Mouse (Mus musculus) liver, embryonic 11.5 days (tissue): ENCODE measurements around the gene Zfp280b. TPM values are rescaled to one million over a fixed set of nuclear protein-coding genes. Genes with fewer than 3 reads are reported as not detected.

Experiments used
- ATAC-seq: fragments of 200-750 bp; cut with Nextera tagmentation; replicated peaks from 2 replicates; pipeline ENCODE4 v1.8.0; 2017; ENCODE audit warnings: moderate number of reproducible peaks, mild to moderate bottlenecking, moderate TSS enrichment, moderate library complexity; ENCODE audit not compliant: low FRiP score
- DNase-seq: peaks from one replicate; pipeline ENCODE4 v3.0.0-alpha.2; 2017; ENCODE audit warnings: low spot score
- H3K27ac ChIP-seq: fragments of 300-500 bp; sonication (generic); 2 replicates; pipeline ENCODE4 v1.5.1; 2014; ENCODE audit warnings: mild to moderate bottlenecking, low read depth, low read length, control low read depth
- H3K27me3 ChIP-seq: fragments of 300-500 bp; sonication (generic); replicated peaks from 2 replicates; pipeline ENCODE4 v1.6.1; 2014; ENCODE audit warnings: low read length, mixed read lengths; ENCODE audit not compliant: control insufficient read depth, insufficient read depth
- H3K36me3 ChIP-seq: fragments of 300-500 bp; sonication (generic); 2 replicates; pipeline ENCODE4 v1.6.1; 2014; ENCODE audit warnings: mild to moderate bottlenecking, low read length, moderate library complexity, mixed read lengths; ENCODE audit not compliant: control insufficient read depth, insufficient read depth
- H3K4me1 ChIP-seq: fragments of 300-500 bp; sonication (generic); replicated peaks from 2 replicates; pipeline ENCODE4 v1.6.1; 2014; ENCODE audit warnings: low read length, mixed read lengths; ENCODE audit not compliant: control insufficient read depth, insufficient read depth
- H3K4me2 ChIP-seq: fragments of 300-500 bp; sonication (generic); 2 replicates; pipeline ENCODE4 v1.6.1; 2014; ENCODE audit warnings: mild to moderate bottlenecking, control low read depth, moderate library complexity
- H3K4me3 ChIP-seq: fragments of 300-500 bp; sonication (generic); 2 replicates; pipeline ENCODE4 v1.5.1; 2014; ENCODE audit warnings: low read depth, low read length, control low read depth
- H3K9ac ChIP-seq: fragments of 300-500 bp; sonication (generic); 2 replicates; pipeline ENCODE4 v1.6.1; 2014; ENCODE audit warnings: low read depth, low read length, control low read depth
- H3K9me3 ChIP-seq: fragments of 300-500 bp; sonication (generic); 2 replicates; pipeline ENCODE4 v1.6.1; 2016; ENCODE audit warnings: low read length, inconsistent platforms, mixed read lengths; ENCODE audit not compliant: control insufficient read depth
- WGBS: fragments of 180-500 bp; shearing (Covaris S2); extraction: QIAGEN DNeasy Blood & Tissue Kit; methylation state at CpG from one replicate; pipeline ENCODE4 v1.1.7; 2014; 5-methylcytosine and 5-hydroxymethylcytosine counted together
- polyA plus RNA-seq: library from polyadenylated mRNA; unstranded; fragments of >200 nt; fragmentation: Nextera tagmentation; extraction: Ambion mirVana; gene quantifications from 2 replicates; pipeline ENCODE4 v1.2.1, GENCODE M21; 2014

Gene Zfp280b
- polyA plus RNA-seq, 1 experiment from 2014 or later = 31.2 TPM

DNA sequence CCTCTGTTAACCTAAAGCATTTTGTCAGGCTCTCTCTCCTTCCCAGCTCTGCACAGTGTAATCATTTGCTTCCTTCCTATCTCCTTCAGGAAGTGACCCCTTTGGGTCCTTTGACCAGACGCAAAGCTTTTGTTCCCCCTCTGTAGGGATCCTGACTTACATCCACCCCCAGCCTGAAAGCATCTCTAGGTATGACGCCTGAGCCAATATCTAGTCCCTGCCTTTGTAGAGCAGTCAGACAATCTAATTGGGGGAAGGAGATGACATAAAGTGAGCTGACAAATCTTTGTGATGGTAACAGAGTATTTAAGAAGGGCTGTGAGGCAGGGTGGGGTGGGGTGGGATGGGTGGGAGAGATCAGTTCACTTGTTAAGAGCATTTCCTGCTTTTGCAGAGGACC lies 29.8 kb upstream of the Zfp280b start:
- H3K36me3 ChIP-seq = no peaks in the 10 kb centered on the region
- no peaks in the 10 kb centered on the region for H3K9me3 ChIP-seq
- no peak overlapping the region for H3K4me3 ChIP-seq
- H3K27ac ChIP-seq = no peak overlapping the region
- H3K27me3 ChIP-seq = no peaks in the 10 kb centered on the region
- no peaks in the 10 kb centered on the region for H3K4me1 ChIP-seq
- 51% methylated on average over 2 of the region's 2 CpGs for WGBS
- ATAC-seq = no peak
- no peak for DNase-seq
- no peak overlapping the region for H3K4me2 ChIP-seq
- H3K9ac ChIP-seq = no peak overlapping the region

DNA sequence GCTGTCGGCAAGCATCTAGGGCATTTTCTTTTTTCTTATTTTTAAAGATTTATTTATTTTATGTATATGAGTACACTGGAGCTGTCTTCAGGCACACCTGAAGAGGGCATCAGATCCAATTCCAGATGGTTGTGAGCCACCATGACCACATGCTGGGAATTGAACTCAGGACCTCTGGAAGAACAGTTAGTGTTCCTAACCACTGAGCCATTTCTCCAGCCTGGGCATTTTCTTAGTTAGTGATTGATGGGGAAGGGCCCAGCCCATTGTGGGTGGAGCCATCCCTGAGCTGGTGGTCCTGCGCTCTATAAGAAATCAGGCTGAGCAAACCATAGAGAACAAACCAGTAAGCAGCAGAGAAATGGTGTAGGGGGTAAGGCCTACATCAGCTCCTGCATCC lies 29.2 kb upstream of the Zfp280b start:
- Histone ChIP-seq H3K4me3 (no peak overlapping the region), H3K4me1 (no peaks in the 10 kb centered on the region), H3K9ac (no peak overlapping the region), H3K27me3 (no peaks in the 10 kb centered on the region), H3K36me3 (no peaks in the 10 kb centered on the region), H3K9me3 (no peaks in the 10 kb centered on the region), H3K4me2 (no peak overlapping the region), H3K27ac (no peak overlapping the region)
- no peak for ATAC-seq
- no peak for DNase-seq
- 90% methylated on average over 2 of the region's 2 CpGs for WGBS

DNA sequence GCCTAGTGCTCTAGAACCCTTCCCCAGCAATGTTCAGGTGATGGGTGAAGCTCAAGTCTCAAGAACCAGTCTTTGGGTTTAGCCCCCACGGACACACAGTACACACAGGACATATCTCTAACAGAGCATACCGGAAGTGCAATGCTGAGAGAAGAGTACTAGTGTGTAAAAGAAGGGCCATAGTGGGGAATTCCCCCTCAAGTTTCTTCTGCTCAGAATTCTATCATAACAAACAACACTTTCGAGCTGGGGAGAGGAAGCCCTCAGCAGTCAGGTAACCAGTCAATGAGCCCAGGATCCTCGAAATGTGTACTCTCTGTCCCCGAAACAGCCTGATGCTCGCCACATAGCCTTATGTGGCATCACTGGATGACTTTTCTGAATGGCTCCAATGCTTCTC lies 26.1 kb upstream of the Zfp280b start:
- ATAC-seq (no peak), DNase-seq (no peak)
- Histone ChIP-seq H3K36me3 (no peaks in the 10 kb centered on the region), H3K9me3 (no peaks in the 10 kb centered on the region), H3K9ac (no peak overlapping the region), H3K4me3 (no peak overlapping the region), H3K27ac (no peak overlapping the region), H3K4me2 (no peak overlapping the region), H3K4me1 (no peaks in the 10 kb centered on the region), H3K27me3 (no peaks in the 10 kb centered on the region)
- 79% methylated on average over 6 of the region's 6 CpGs for WGBS

DNA sequence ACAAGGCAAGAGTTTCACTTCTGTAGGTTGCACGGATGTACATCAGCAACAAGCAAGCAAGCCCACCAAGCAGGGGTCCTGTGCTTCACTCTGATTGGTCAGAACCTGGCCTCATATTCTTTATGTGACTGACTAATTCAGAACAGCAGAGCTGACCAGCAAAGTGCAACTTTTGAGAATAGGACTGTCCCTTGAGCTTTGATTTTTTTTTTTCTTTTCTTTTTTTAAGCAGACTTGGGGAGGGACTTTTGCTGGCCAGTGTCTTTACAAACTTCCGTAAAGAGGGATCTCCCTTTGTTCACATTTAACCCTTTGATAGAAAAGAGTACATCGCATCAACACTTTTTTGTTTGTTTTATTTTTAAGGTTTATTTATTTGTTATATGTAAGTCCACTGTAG lies 22.6 kb upstream of the Zfp280b start:
- DNase-seq (no peak), ATAC-seq (no peak)
- Histone ChIP-seq H3K9me3 (no peaks in the 10 kb centered on the region), H3K27me3 (no peaks in the 10 kb centered on the region), H3K4me3 (no peak overlapping the region), H3K9ac (no peak overlapping the region), H3K4me2 (no peak overlapping the region), H3K4me1 (no peaks in the 10 kb centered on the region), H3K36me3 (no peaks in the 10 kb centered on the region), H3K27ac (no peak overlapping the region)
- 74% methylated on average over 3 of the region's 3 CpGs for WGBS

DNA sequence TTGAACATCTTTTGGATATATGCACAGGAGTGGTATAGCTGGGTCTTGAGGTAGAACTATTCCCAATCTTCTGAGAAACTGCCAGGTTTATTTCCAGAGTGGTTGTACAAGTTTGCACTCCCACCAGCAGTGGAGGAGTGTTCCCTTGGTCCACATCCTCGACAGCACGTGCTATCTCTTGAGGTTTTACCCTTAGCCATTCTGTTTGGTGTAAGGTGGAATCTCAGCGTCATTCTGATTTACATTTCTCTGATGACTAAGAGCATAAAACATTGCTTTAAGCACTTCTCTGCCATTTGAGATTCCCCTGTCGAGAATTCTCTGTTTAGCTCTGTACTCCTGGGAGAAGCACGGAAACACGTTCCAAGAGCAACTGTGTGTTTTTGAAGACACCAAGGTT lies 19.5 kb upstream of the Zfp280b start:
- Histone ChIP-seq H3K9me3 (no peaks in the 10 kb centered on the region), H3K4me2 (no peak overlapping the region), H3K4me1 (no peaks in the 10 kb centered on the region), H3K27ac (no peak overlapping the region), H3K9ac (no peak overlapping the region), H3K27me3 (no peaks in the 10 kb centered on the region), H3K36me3 (no peaks in the 10 kb centered on the region), H3K4me3 (no peak overlapping the region)
- 67% methylated on average over 6 of the region's 6 CpGs for WGBS
- ATAC-seq (no peak), DNase-seq (no peak)

DNA sequence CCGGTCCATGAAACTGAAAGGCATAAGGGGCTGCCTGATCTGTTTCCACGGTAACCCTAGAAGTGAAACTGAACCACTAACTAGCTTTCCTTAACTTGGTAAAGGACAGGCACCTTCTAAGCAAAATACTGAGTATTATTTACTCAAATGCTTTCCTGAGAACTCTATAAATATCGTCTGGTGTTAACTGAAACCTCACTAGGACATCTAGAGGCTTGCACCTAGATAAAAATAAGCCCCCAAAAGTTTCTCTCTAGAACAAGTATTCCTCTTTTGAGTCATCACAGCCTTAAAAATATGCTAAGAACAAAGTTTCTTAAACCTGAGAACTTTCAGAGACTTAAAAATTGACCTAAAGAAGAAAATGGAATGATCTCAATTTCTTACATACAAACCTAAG lies 15.6 kb upstream of the Zfp280b start:
- Histone ChIP-seq H3K9me3 (no peaks in the 10 kb centered on the region), H3K27ac (no peak overlapping the region), H3K4me2 (no peak overlapping the region), H3K4me3 (no peak overlapping the region), H3K27me3 (no peaks in the 10 kb centered on the region), H3K36me3 (no peaks in the 10 kb centered on the region), H3K9ac (no peak overlapping the region), H3K4me1 (no peaks in the 10 kb centered on the region; the same call in 1 of the 2 replicates)
- DNase-seq (no peak), ATAC-seq (no peak)
- WGBS = 87% methylated on average over 3 of the region's 3 CpGs

DNA sequence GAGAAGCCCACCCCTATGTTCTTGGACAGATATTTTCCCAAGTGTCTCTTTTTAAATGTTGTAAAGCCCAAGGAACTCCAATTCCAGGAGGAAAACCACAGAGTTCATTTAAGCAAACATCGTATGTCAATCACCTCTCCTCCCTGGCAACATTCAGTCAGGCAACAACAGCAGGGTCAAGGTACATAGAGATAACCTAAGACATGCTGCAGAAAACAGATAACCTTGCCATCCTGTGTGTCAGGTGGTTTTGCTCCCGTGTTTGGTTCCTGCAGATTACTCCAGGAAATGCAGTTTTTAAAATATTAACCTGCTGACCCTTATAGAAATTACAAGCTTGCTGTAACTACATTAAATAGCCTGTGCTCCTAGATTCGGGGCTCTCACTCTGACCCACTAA lies 10.7 kb upstream of the Zfp280b start:
- ATAC-seq (peak; percentile 66), DNase-seq (no peak)
- H3K9me3 ChIP-seq = no peaks in the 10 kb centered on the region; the same call in 1 of the 2 replicates
- H3K36me3 ChIP-seq = no peaks in the 10 kb centered on the region
- no peaks in the 10 kb centered on the region; the same call in 1 of the 2 replicates for H3K4me1 ChIP-seq
- no peak overlapping the region for H3K9ac ChIP-seq
- no peak overlapping the region for H3K4me2 ChIP-seq
- H3K27me3 ChIP-seq = no peaks in the 10 kb centered on the region
- no peak overlapping the region for H3K27ac ChIP-seq
- H3K4me3 ChIP-seq = no peak overlapping the region
- WGBS = 28% methylated on average over 3 of the region's 3 CpGs

DNA sequence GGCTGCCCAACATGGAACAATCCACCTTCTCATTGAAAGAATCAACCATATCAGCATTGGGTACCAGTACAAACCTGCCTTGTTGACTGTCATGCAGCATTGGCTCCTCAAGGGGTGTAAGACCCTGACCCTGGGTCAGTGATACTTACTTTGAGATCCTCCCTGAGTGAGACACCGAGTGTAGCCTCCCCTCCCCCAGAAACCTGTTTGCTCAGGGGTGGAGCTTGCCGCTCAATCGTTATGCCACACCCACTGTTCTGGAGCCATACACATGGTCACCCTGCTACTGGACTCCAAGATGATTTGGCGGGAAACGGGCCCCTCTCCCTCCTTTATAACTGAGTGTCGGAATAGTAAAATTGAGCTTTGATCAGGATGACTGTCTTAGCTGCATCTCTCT lies 8.5 kb upstream of the Zfp280b start:
- H3K4me2 ChIP-seq = no peak overlapping the region
- WGBS = 86% methylated on average over 6 of the region's 6 CpGs
- H3K4me1 ChIP-seq = peaks cover 3% of the 10 kb centered on the region; the same call in 1 of the 2 replicates
- no peaks in the 10 kb centered on the region; the same call in 1 of the 2 replicates for H3K9me3 ChIP-seq
- H3K9ac ChIP-seq = no peak overlapping the region
- no peak overlapping the region for H3K4me3 ChIP-seq
- DNase-seq = no peak
- ATAC-seq = no peak
- H3K36me3 ChIP-seq = no peaks in the 10 kb centered on the region
- H3K27me3 ChIP-seq = no peaks in the 10 kb centered on the region
- no peak overlapping the region for H3K27ac ChIP-seq

DNA sequence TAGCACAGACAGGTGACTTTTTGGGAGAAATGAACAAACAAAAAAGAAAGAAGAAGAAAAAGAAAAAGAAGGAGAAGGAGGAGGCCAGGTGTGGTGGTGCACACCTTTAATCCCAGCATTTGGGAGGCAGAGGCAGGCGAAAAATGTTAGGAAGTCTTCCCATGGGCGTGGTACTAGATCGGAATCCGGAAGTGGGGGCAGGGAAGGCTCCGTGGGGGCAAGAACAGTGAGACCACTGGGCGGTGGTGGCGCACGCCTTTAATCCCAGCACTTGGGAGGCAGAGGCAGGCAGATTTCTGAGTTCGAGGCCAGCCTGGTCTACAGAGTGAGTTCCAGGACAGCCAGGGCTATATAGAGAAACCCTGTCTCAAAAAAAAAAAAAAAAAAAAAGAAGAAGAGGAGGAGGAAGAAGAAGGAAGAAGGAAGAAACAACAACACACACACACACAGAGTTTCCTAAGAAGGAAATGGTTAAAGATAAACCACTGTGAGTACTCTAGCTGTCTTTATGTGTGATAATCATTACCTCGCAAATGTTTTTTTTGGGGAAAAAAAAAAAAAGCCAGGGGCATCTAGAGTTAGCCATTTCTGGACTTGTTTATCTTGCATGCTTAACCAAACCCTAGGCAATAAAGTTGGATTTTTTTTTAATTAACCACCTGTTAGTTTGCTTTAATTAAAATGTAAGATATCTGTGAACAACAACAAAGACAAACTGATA lies 6.8 kb upstream of the Zfp280b start:
- Histone ChIP-seq H3K9ac (no peak overlapping the region), H3K9me3 (no peaks in the 10 kb centered on the region; the same call in 1 of the 2 replicates), H3K36me3 (no peaks in the 10 kb centered on the region), H3K27ac (no peak overlapping the region), H3K4me3 (no peak overlapping the region), H3K4me1 (peaks cover 3% of the 10 kb centered on the region; the same call in 1 of the 2 replicates), H3K27me3 (no peaks in the 10 kb centered on the region), H3K4me2 (no peak overlapping the region)
- ATAC-seq (no peak), DNase-seq (no peak)
- 83% methylated on average over 9 of the region's 10 CpGs for WGBS
